Mouse (Mus musculus) ES-E14 (cell line): ENCODE data around the gene Phf2. TPM values are rescaled to one million over a fixed set of nuclear protein-coding genes. Genes with fewer than 3 reads are reported as not detected.

Source experiments
- DNase-seq: peaks from one replicate; pipeline ENCODE4 v3.0.0-alpha.2; 2013; ENCODE audit warnings: low read depth, low spot score
- H3K27ac ChIP-seq: 2 replicates; pipeline ENCODE4 v1.5.1; 2012; ENCODE audit warnings: low read depth, mild to moderate bottlenecking, low read length, moderate library complexity, mixed read lengths; ENCODE audit not compliant: poor library complexity, insufficient read depth, severe bottlenecking
- H3K36me3 ChIP-seq: 2 replicates; pipeline ENCODE4 v1.6.1; 2012; ENCODE audit warnings: mild to moderate bottlenecking, low read length, moderate library complexity, mixed read lengths; ENCODE audit not compliant: control insufficient read depth, poor library complexity, insufficient read depth, severe bottlenecking
- H3K4me1 ChIP-seq, 2 experiments: fragments of 150-350 bp in 1 of 2; sonication (generic) in 1 of 2; 2 replicates each; pipeline ENCODE4 v1.6.1; 2012; ENCODE audit warnings: low read length in 2 of 2, mild to moderate bottlenecking in 1 of 2, mixed read lengths in 1 of 2; ENCODE audit not compliant: control insufficient read depth in 2 of 2, insufficient read depth in 2 of 2, poor library complexity in 1 of 2
- H3K4me3 ChIP-seq, 2 experiments: fragments of 150-350 bp in 1 of 2; sonication (generic) in 1 of 2; 2 replicates each; pipeline ENCODE4 v1.5.1; 2012; ENCODE audit warnings: low read length in 2 of 2, low read depth in 1 of 2, mild to moderate bottlenecking in 1 of 2, mixed read lengths in 1 of 2; ENCODE audit not compliant: insufficient read depth in 1 of 2, poor library complexity in 1 of 2, severe bottlenecking in 1 of 2
- H3K9ac ChIP-seq: 2 replicates; pipeline ENCODE4 v1.6.1; 2012; ENCODE audit warnings: low read depth, mild to moderate bottlenecking, low read length, mixed read lengths; ENCODE audit not compliant: poor library complexity, insufficient read depth, severe bottlenecking
- H3K9me3 ChIP-seq: fragments of 150-350 bp; sonication (generic); 2 replicates; pipeline ENCODE4 v1.6.1; 2012; ENCODE audit warnings: low read depth, mild to moderate bottlenecking, low read length; ENCODE audit not compliant: control insufficient read depth, insufficient read depth
- CHD2 ChIP-seq: IDR thresholded peaks from 2 replicates; pipeline ENCODE4 v1.6.1; 2014; ENCODE audit warnings: mild to moderate bottlenecking, low read depth, low read length, inconsistent platforms
- HCFC1 ChIP-seq: IDR thresholded peaks from 2 replicates; pipeline ENCODE4 v1.6.1; 2012; ENCODE audit warnings: low read length, inconsistent platforms, borderline replicate concordance; ENCODE audit not compliant: insufficient read depth
- MAFK ChIP-seq: IDR thresholded peaks from 2 replicates; pipeline ENCODE4 v1.6.1; 2014; ENCODE audit warnings: mild to moderate bottlenecking, low read depth, low read length, inconsistent platforms; ENCODE audit not compliant: insufficient read depth
- ZC3H11A ChIP-seq: IDR thresholded peaks from 2 replicates; pipeline ENCODE4 v1.6.1; 2012; ENCODE audit warnings: low read depth, mild to moderate bottlenecking, inconsistent platforms, low read length, borderline replicate concordance
- ZNF384 ChIP-seq: IDR thresholded peaks from 2 replicates; pipeline ENCODE4 v1.6.1; 2012; ENCODE audit warnings: low read depth, low read length, inconsistent platforms
- in situ Hi-C, 2 experiments: fragments of 600-800 bp; cut with MboI; formaldehyde crosslinking; loops; one replicate each; pipeline ENCODE4 v1.15.1; 2025; ENCODE audit warnings: low sequenced_read_pairs in 2 of 2, inconsistent platforms in 1 of 2; ENCODE audit not compliant: unreplicated experiment in 2 of 2
- total RNA-seq: library from RNA; depleted of rRNA; stranded (reverse); fragments of 300-350 nt; gene quantifications from 2 replicates; pipeline ENCODE4 v1.2.3, GENCODE M21; 2012; rRNA removed

The Phf2 gene
- total RNA-seq, 1 experiment = 3.8 TPM

DNA sequence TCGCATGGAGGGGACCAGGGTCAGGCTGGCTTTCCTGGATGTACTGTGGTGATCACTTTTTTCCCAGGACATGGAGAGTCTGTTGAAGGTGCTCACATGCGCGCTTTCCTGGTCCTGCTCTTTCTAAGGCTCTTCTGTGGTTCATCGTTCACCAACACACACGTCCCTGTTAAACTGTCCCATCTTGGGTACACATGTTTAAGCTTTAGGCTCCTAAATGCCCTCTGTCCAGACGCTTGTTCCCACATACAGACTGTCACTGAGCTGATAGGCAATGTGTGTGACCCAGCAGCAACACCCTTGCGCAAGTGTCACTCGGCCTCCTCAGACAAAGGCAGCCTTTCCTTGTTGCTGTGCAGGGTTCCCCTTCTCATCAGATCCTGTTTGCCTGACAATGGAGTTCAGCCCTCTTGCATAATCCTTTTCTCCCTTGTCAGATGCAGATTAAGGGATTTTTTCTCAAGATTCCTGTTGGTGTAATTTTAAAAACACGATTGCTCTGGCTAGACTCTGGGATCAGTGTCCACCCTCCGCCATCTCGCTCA, 107.1 kb downstream of the Phf2 start:
- no peak for TF ChIP-seq MAFK
- no peak for TF ChIP-seq ZC3H11A
- TF ChIP-seq CHD2 = no peak
- TF ChIP-seq ZNF384 = no peak
- TF ChIP-seq HCFC1 = no peak
- no peaks in the 10 kb centered on the region for H3K36me3 ChIP-seq
- H3K27ac ChIP-seq = no peak overlapping the region
- H3K9me3 ChIP-seq = no peaks in the 10 kb centered on the region
- in situ Hi-C loops = no loop called here
- no peak for DNase-seq
- peaks cover 0 to 5% of the 10 kb centered on the region in 2 experiments; a peak in 2 of 4 replicates for H3K4me1 ChIP-seq
- H3K4me3 ChIP-seq = no peak overlapping the region
- no peak overlapping the region for H3K9ac ChIP-seq

DNA sequence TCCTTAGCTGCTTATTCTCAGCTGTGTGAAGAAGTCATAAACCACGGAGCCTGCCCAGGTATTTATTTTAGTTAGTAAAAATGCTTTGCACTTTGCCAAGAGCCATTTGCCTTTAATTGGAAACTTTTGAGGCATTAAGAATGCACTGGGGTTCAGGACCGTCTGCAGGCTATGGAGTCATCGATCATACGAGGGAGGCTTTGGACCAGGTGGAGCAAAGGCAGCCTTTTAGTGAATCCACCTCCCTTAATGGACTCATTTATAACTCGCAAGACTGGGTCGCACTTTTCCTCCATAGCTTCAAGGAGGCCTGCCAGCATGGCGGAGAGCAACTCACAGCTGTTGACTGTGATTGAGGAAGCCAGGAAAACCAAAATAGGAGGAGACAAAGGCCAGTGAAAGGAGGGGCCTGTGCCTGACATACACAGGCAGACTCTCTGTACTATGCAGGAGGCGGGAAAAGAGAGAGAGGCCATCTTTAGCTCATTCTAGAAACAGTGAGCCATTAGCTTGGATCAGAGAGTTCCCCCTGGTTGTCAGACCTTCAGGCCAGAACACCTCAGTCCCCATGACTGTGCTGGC, 110.0 kb downstream of the Phf2 start:
- in situ Hi-C loops = no loop called here
- no peak overlapping the region for H3K9ac ChIP-seq
- H3K9me3 ChIP-seq = no peaks in the 10 kb centered on the region
- no peak overlapping the region for H3K27ac ChIP-seq
- H3K4me3 ChIP-seq = no peak overlapping the region
- peaks cover 0 to 5% of the 10 kb centered on the region in 2 experiments; a peak in 2 of 4 replicates for H3K4me1 ChIP-seq
- DNase-seq = no peak
- H3K36me3 ChIP-seq = no peaks in the 10 kb centered on the region
- TF ChIP-seq MAFK = no peak
- no peak for TF ChIP-seq ZNF384
- TF ChIP-seq ZC3H11A = no peak
- no peak for TF ChIP-seq HCFC1
- no peak for TF ChIP-seq CHD2

DNA sequence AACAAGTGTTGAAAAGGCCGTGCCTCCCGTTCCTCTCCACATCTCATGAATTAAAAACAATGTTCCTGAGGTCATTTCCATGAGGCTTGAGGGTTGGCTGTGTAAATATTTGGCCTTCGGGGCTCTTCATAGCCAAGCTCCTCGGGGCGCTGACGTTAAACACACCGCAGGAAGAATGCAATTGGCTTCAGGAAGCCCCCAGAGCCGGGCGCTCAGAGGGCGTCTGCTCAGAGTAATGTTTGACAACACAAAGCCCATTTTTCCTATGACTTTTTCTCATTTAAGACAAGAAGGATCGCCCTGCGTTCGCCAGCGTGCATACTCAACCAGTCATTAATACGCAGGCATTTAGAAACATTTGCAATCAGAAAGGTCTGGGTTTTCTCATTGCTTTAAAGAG, 114.2 kb downstream of the Phf2 start:
- Histone ChIP-seq H3K27ac (no peak overlapping the region), H3K9me3 (no peaks in the 10 kb centered on the region), H3K9ac (no peak overlapping the region), H3K36me3 (no peaks in the 10 kb centered on the region), H3K4me1 (no peaks in the 10 kb centered on the region), H3K4me3 (no peak overlapping the region)
- TF ChIP-seq HCFC1 (no peak), ZNF384 (no peak), MAFK (no peak), ZC3H11A (no peak), CHD2 (no peak)
- in situ Hi-C loops = no loop called here
- DNase-seq = no peak

Other genes starting within 250 kb of the Phf2 start
- 5.2 and 6.4 TPM in 2 replicates for gene Ptpdc1, start 245.5 kb downstream of the Phf2 start, total RNA-seq
- gene Barx1, start 208.1 kb downstream of the Phf2 start, total RNA-seq = 1.6 and 2.4 TPM in 2 replicates
- gene Fam120a, start 96.9 kb upstream of the Phf2 start, total RNA-seq = 111 and 135 TPM in 2 replicates